Mouse (Mus musculus) urinary bladder, postnatal 0 days (tissue): ENCODE data around the gene Gm20661. TPM values are rescaled to one million over a fixed set of nuclear protein-coding genes. Genes with fewer than 3 reads are reported as not detected.

Experiments
- polyA plus RNA-seq: library from polyadenylated mRNA; unstranded; fragments of >200 nt; fragmentation: Nextera tagmentation; extraction: Ambion mirVana; gene quantifications from 2 replicates; pipeline ENCODE4 v1.2.1, GENCODE M21; 2015

Gm20661 gene
- 0.31 and 0.41 TPM in 2 replicates for polyA plus RNA-seq

DNA sequence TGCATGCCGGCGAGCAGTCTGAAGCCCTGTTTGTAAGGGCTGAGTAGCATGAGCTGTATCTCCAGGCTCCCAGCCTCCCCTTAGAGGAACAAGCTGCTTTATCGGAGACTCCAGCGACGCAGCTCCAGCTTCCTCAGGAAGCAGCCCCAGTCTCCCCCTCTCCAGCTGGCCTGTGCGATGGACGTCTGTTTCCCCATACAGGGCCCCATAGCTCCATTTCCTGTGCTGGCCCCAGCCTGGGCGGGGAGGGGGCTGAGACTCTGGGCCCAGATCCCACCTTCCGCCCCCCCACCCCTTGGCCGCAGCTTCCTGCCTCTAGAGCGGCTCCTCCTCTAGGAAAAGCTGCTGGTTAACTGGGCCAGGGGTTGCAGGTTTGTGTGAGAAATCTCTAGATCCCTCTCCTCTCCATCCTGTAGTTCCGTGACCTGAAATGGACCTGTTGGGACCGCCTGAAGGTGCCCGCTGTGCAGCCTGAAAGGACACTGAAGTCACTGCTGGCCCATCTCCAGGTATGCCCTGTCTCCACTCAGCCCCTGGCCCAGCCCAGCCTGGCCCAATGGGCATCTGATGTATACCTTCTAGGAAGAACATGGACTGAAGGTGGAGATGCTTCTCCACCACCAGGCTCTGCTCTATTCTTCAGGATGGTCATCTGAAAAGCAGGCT is at the start of gene Gm20661:
Gene Gm20661, plus strand, starts transcription at position 378 of the 666 bp plus-strand sequence.

DNA sequence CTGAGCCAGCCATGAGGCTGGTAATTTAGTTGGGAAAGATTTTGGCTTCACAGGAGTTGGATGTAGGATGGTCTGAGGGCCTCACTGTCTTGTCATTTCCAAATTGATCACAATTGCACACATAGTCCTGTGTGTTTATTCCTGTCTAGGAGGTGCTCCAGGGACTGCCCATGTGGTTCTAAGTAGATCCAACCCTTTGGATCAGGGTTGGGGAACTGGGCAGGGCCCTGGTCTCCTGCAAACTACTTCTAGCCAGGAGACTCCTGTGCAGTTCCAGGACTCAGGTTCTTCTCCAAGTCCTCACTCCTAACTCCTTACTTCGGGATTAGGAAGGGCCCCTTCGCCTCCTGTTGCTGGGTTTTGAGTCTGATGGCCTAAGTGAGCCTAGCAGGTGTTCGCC is 47.5 kb upstream of the Gm20661 start, which contains the start of gene Camkv:
Gene Camkv, plus strand, starts transcription at position 301 of the 400 bp plus-strand sequence.

DNA sequence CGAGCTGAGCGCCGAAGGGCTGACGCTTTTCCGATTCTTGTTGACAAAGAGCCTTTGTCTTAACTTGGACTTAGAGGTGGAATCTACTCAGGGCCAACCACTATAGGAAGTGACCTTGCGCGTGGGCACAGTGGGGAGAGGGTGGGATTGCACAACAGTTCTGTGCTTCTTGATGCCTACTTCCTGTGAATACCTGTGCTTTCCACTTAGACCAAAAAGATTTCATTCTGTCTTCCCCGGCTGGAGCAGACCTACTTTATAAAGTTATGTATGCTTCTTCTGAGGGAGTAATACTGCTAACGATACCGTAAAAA is 33.0 kb upstream of the Gm20661 start, which contains the start of gene Traip:
Gene Traip, plus strand, starts transcription at position 215 of the 314 bp plus-strand sequence.

DNA sequence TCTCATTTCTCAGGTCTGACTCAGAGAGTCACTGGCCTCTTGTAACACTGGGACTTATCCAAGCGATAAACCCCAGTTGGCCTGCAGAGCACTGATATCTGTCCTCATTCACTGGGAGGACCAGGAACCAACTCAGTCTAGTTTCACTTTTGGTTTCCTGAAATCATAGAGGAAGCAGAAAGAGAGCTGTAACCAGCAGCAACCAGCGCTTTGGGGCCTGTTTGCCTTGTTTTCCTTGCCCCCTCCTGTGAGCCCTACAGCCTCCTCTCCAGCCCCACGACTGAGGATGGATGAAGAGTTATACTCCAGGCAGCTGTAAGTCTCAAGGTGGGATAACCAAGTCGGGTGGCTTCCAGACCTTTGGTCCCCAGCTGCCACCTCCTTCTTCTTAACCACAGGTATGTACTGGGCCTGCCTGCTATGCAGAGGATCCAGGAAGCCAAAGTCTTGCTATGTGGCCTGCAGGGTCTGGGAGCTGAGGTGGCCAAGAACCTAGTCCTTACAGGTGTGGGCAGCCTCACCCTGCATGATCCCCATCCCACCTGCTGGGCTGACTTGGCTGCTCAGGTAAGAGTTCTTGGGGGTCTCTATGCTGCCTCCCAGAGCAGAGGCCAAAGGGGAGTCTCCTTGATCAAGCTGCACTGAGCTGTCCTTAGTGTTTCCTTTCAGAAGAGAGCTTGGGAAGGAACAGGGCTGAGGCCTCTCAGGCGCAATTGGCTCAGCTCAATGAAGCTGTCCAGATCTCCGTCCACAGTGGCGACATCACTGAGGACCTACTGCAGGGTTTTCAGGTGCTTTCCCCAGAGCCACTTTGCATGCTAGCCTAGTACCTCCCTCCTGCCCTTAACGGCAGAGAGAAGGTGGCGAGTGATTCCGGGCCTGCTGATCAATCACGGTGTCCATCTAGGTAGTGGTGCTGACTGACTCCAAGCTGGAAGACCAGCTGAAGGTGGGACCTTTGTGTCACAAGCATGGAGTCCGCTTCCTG is 7.2 kb upstream of the Gm20661 start, which contains the start of gene Uba7:
Gene Uba7, plus strand, starts transcription at position 107 of the 988 bp plus-strand sequence.

DNA sequence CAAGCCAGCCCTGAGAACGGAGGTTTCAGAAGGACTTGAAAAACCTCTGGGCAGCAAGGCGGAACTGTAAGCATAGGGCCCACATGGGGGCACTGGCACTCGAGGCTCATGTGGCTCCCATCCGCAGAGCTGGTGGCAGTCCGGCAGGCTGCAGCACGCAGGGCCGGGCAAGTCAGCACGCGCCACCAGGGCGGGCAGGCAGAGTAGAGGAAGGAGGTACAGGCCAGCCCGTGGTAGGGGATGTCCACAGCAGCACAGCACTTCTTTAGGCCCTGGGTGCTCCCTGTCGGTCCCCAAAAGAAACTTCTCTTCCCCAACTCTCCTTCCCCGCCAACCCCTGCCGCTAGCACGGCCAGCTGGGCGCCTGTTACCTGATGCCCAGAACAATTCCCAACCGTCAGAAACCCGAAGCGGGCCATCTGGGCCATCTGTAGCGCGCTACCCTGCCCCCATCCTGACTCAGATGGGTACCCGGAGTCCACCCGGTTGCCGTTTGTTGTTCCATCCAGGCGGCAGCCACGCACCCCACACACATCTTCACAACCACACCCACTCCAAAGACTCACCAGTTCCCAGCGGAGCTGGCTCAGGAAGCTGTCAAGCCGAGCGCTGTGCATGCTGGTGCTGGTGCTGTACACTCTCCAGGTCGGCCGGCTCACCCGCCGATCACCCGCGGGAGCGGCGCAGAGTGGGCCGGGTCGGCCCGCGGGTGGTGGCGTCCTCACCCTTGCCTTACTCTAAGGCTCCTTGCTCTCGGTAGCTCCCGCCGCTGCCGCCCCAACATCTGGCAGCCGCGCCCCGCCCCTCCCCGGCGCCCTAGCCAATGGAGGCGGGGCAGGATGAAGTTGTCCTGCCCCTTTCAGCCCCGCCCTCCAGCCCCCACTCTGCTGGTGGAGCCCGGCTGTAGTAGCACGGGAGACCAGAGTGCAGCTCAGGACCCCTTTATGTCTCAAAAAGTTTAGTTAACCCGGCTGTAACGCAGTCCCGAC is 2.6 kb downstream of the Gm20661 start, which contains the start of gene Inka1:
Gene Inka1, minus strand, starts transcription at position 749 of the 989 bp plus-strand sequence.

DNA sequence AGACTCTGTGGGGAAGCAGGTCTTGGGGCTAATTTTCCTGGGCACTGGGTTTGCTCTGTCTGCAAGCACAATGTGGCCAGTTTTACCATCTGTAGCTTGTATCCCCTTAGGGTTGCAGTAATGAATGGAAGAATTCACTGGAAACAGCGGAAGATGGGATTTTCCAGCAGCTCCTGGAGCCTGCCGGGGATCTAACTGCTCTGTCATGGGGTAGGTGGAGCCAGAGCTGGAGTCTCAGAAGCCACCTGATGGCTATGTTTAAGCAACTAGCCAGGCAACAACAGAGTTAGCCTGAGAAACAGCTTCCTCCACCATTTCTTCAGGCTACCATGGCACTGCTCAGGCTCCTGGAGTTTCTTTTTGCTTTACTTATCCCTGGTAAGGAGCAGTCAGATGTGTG is 9.3 kb downstream of the Gm20661 start, which contains the start of gene Cdhr4:
Gene Cdhr4, plus strand, starts transcription at position 301 of the 400 bp plus-strand sequence.

DNA sequence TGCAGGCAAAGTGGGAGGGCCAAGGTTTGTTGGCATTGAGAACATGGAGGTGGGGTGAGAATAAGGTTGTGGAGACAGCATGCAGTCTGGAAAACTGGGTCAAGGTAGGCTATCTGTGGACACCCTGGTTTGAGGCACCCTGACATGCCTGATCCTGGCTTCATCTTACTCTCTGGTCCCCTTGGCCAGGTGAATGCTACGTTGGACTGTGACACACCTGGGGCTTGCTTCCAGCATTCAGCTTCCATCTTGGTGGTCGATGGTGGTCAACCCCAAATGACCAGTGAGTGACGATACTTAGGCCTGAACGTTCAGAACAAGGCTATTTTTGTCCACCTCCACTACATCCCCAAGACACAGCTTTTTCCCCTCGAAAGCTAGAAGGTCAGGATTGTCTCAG is 13.2 kb downstream of the Gm20661 start, which contains the start of gene Gm20662:
Gene Gm20662, plus strand, starts transcription at position 301 of the 400 bp plus-strand sequence.

DNA sequence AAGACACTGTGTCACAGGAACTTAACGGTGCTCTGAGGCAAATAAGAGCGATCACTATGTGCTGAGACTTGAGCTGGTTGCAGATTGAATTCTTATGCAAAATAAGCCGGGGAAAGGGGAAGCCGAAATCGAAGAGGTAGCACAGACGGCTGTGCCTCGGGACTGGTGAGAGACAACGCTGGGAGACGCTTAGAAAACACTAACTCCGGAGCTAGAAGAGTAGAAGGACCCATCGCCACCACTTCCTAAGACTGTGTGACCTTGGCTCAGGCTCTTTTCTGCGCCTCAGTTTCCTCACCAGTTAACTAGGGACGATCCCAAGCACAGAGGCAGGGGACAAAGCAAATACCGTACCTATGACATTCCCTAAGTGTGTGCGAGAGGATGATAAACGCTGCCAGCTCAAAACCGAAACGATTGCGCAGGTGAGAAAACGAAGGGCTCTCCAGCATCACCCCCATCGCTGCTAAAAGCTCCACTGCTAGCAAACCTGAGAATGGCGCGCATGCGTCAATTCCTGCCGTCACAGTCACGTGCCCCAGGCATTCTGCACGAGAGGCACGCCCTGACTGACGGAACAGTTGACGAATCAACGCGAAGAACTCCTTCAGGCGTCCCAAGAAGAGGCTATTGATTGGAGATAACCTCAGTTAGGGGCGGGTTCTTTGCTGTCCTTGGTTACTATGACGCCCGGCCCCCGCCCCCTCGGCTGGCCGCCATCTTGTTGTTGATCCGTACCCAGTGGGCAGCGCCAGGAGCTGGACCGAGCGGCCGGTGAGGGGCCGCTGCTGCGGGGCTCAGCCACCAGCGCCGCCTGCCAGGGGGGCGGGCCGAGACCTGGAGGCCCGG is 19.3 kb downstream of the Gm20661 start, which contains the start of gene Ip6k1:
Gene Ip6k1, plus strand, starts transcription at position 580 of the 849 bp plus-strand sequence.

Other genes with a start within 250 kb of the Gm20661 start
- gene Rbm5, start 212.1 kb upstream of the Gm20661 start, polyA plus RNA-seq: 81.2 and 82.1 TPM in 2 replicates
- 31.5 and 34.2 TPM in 2 replicates for gene Rbm6, start 109.8 kb upstream of the Gm20661 start, polyA plus RNA-seq
- 10.4 and 11.5 TPM in 2 replicates for gene Mon1a, start 94.9 kb upstream of the Gm20661 start, polyA plus RNA-seq
- 7.8 and 9.4 TPM in 2 replicates for gene Mst1r, start 76.2 kb upstream of the Gm20661 start, polyA plus RNA-seq
- not detected in 2 replicates for gene Actl11, start 54.6 kb upstream of the Gm20661 start, polyA plus RNA-seq
- gene Camkv, start 47.4 kb upstream of the Gm20661 start, polyA plus RNA-seq: 0.16 and 0.28 TPM in 2 replicates
- 3.9 and 4.5 TPM in 2 replicates for gene Traip, start 32.9 kb upstream of the Gm20661 start, polyA plus RNA-seq
- 14.7 and 18.3 TPM in 2 replicates for gene Uba7, start 7.6 kb upstream of the Gm20661 start, polyA plus RNA-seq
- gene Inka1, start 2.8 kb downstream of the Gm20661 start, polyA plus RNA-seq: 19.3 and 23.9 TPM in 2 replicates
- gene Cdhr4, start 9.4 kb downstream of the Gm20661 start, polyA plus RNA-seq: 0.45 and 0.70 TPM in 2 replicates
- 0.19 TPM in 1 of 2 replicates, not detected in the other for gene Gm20662, start 13.3 kb downstream of the Gm20661 start, polyA plus RNA-seq
- gene Ip6k1, start 19.4 kb downstream of the Gm20661 start, polyA plus RNA-seq: 23.9 and 26.5 TPM in 2 replicates
- gene Gmppb, start 66.2 kb downstream of the Gm20661 start, polyA plus RNA-seq: 38.2 and 45.6 TPM in 2 replicates
- 2.6 TPM in 2 replicates for gene Amigo3, start 70.1 kb downstream of the Gm20661 start, polyA plus RNA-seq
- 0.93 and 1.1 TPM in 2 replicates for gene Mst1, start 97.4 kb downstream of the Gm20661 start, polyA plus RNA-seq
- 19.7 and 24.9 TPM in 2 replicates for gene Rnf123, start 100.3 kb downstream of the Gm20661 start, polyA plus RNA-seq
- 36.0 and 39.2 TPM in 2 replicates for gene Apeh, start 111.5 kb downstream of the Gm20661 start, polyA plus RNA-seq
- 0.39 and 0.42 TPM in 2 replicates for gene Bsn, start 207.3 kb downstream of the Gm20661 start, polyA plus RNA-seq